Mouse (Mus musculus): ENCODE measurements at regions not wholly inside any gene's neighbourhood (a gene's known extent, or its start where the extent isn't known, plus 50 kb on each side); places are given as distances from the start of the nearest gene placed in this dataset.

GRCm38 (mm10) chr11:117567961-117568605 lies 83.9 kb downstream of the Gm11733 start:
- WGBS (ENCODE audit: insufficient replicate concordance), result 69% methylated on average over 9 of the region's 9 CpGs

GRCm38 (mm10) chr11:117568606-117568991 lies 84.4 kb downstream of the Gm11733 start:
- no peak for DNase-seq
- 58% methylated on average over 9 of the region's 9 CpGs for WGBS (ENCODE audit: insufficient replicate concordance)

More at GRCm38 (mm10) chr11:117567961-117568605, 83.9 kb downstream of the Gm11733 start:
- no peak overlapping the region for H3K27ac ChIP-seq
- no peak for ATAC-seq (ENCODE audit: low read depth)
- H3K36me3 ChIP-seq, result no peaks in the 10 kb centered on the region
- no peak overlapping the region for H3K4me2 ChIP-seq
- no peak for DNase-seq
- no peak overlapping the region for H3K4me3 ChIP-seq (replicated peaks)
- no peaks in the 10 kb centered on the region for H3K9me3 ChIP-seq (replicated peaks)
- no peak overlapping the region for H3K9ac ChIP-seq
- no peaks in the 10 kb centered on the region for H3K27me3 ChIP-seq
- 0 out of 2 replicates have a peak, but pooled peaks cover 3% of the 10 kb centered on the region for H3K4me1 ChIP-seq (replicated peaks)

GRCm38 (mm10) chr11:117569566-117570101 lies 84.5 kb upstream of the Tnrc6c start:
- no peak overlapping the region for H3K4me2 ChIP-seq
- H3K9me3 ChIP-seq (replicated peaks), result no peaks in the 10 kb centered on the region
- no peaks in the 10 kb centered on the region for H3K27me3 ChIP-seq
- DNase-seq, result no peak
- no peaks in the 10 kb centered on the region for H3K36me3 ChIP-seq
- H3K4me1 ChIP-seq (replicated peaks), result 0 out of 2 replicates have a peak, but pooled peaks cover 3% of the 10 kb centered on the region
- no peak overlapping the region for H3K4me3 ChIP-seq (replicated peaks)
- no peak for ATAC-seq (ENCODE audit: low read depth)
- WGBS (ENCODE audit: insufficient replicate concordance), result 51% methylated on average over 8 of the region's 8 CpGs
- H3K27ac ChIP-seq, result no peak overlapping the region
- no peak overlapping the region for H3K9ac ChIP-seq

More at GRCm38 (mm10) chr11:117568606-117568991, 84.4 kb downstream of the Gm11733 start:
- no peak for ATAC-seq (ENCODE audit: low read depth)
- H3K4me1 ChIP-seq (replicated peaks), result 0 out of 2 replicates have a peak, but pooled peaks cover 3% of the 10 kb centered on the region
- H3K4me3 ChIP-seq (replicated peaks), result no peak overlapping the region
- no peaks in the 10 kb centered on the region for H3K36me3 ChIP-seq
- no peaks in the 10 kb centered on the region for H3K27me3 ChIP-seq
- no peak overlapping the region for H3K27ac ChIP-seq
- no peak overlapping the region for H3K9ac ChIP-seq
- H3K9me3 ChIP-seq (replicated peaks), result no peaks in the 10 kb centered on the region
- no peak overlapping the region for H3K4me2 ChIP-seq

GRCm38 (mm10) chr11:117571858-117572257 lies 82.2 kb upstream of the Tnrc6c start:
- Histone ChIP-seq H3K27me3 (no peaks in the 10 kb centered on the region), H3K27ac (no peak overlapping the region), H3K9me3 (replicated peaks) (no peaks in the 10 kb centered on the region), H3K4me2 (no peak overlapping the region), H3K4me1 (replicated peaks) (0 out of 2 replicates have a peak, but pooled peaks cover 3% of the 10 kb centered on the region), H3K4me3 (replicated peaks) (no peak overlapping the region), H3K9ac (no peak overlapping the region), H3K36me3 (no peaks in the 10 kb centered on the region)
- WGBS (ENCODE audit: insufficient replicate concordance), result 62% methylated on average over 3 of the region's 3 CpGs
- DNase-seq, result no peak
- no peak for ATAC-seq (ENCODE audit: low read depth)

- H3K4me1 ChIP-seq (replicated peaks), result no peaks in the 10 kb centered on the region
- ATAC-seq (ENCODE audit: low read depth), result no peak
- no peaks in the 10 kb centered on the region for H3K36me3 ChIP-seq
- WGBS (ENCODE audit: insufficient replicate concordance), result 44% methylated on average over 3 of the region's 3 CpGs
- no peak overlapping the region for H3K4me2 ChIP-seq
- no peak overlapping the region for H3K4me3 ChIP-seq (replicated peaks)
- no peaks in the 10 kb centered on the region for H3K27me3 ChIP-seq
- H3K9me3 ChIP-seq (replicated peaks), result no peaks in the 10 kb centered on the region
- no peak for DNase-seq
- no peak overlapping the region for H3K27ac ChIP-seq
- H3K9ac ChIP-seq, result no peak overlapping the region
These were observed 79.4 kb upstream of the Tnrc6c start for GRCm38 (mm10) chr11:117574721-117575120.

GRCm38 (mm10) chr11:117579121-117579520 lies 75.0 kb upstream of the Tnrc6c start:
- 63% methylated on average over 2 of the region's 2 CpGs for WGBS (ENCODE audit: insufficient replicate concordance)

GRCm38 (mm10) chr11:117579720-117580119 lies 74.4 kb upstream of the Tnrc6c start:
- Histone ChIP-seq H3K4me3 (replicated peaks) (no peak overlapping the region), H3K27me3 (no peaks in the 10 kb centered on the region), H3K36me3 (no peaks in the 10 kb centered on the region), H3K27ac (no peak overlapping the region), H3K4me2 (no peak overlapping the region), H3K9me3 (replicated peaks) (no peaks in the 10 kb centered on the region), H3K9ac (no peak overlapping the region), H3K4me1 (replicated peaks) (no peaks in the 10 kb centered on the region)
- no peak for DNase-seq
- ATAC-seq (ENCODE audit: low read depth), result no peak
- 36% methylated on average over 3 of the region's 3 CpGs for WGBS (ENCODE audit: insufficient replicate concordance)

More at GRCm38 (mm10) chr11:117579121-117579520, 75.0 kb upstream of the Tnrc6c start:
- DNase-seq, result no peak
- Histone ChIP-seq H3K4me3 (replicated peaks) (no peak overlapping the region), H3K27me3 (no peaks in the 10 kb centered on the region), H3K4me1 (replicated peaks) (no peaks in the 10 kb centered on the region), H3K27ac (no peak overlapping the region), H3K9me3 (replicated peaks) (no peaks in the 10 kb centered on the region), H3K4me2 (no peak overlapping the region), H3K36me3 (no peaks in the 10 kb centered on the region), H3K9ac (no peak overlapping the region)
- no peak for ATAC-seq (ENCODE audit: low read depth)

- H3K36me3 ChIP-seq, result no peaks in the 10 kb centered on the region
- no peak overlapping the region for H3K27ac ChIP-seq
- H3K4me3 ChIP-seq (replicated peaks), result no peak overlapping the region
- H3K4me1 ChIP-seq (replicated peaks), result no peaks in the 10 kb centered on the region
- H3K9me3 ChIP-seq (replicated peaks), result no peaks in the 10 kb centered on the region
- no peak overlapping the region for H3K9ac ChIP-seq
- no peaks in the 10 kb centered on the region for H3K27me3 ChIP-seq
- no peak overlapping the region for H3K4me2 ChIP-seq
- DNase-seq, result no peak
- no peak for ATAC-seq (ENCODE audit: low read depth)
- WGBS (ENCODE audit: insufficient replicate concordance), result 72% methylated on average over 8 of the region's 8 CpGs
These were observed 70.6 kb upstream of the Tnrc6c start for GRCm38 (mm10) chr11:117583478-117583877.

- 67% methylated on average over 5 of the region's 5 CpGs for WGBS (ENCODE audit: insufficient replicate concordance)
- H3K27me3 ChIP-seq, result no peaks in the 10 kb centered on the region
- DNase-seq (no peak), ATAC-seq (ENCODE audit: low read depth) (no peak)
- no peaks in the 10 kb centered on the region for H3K4me1 ChIP-seq (replicated peaks)
- H3K9ac ChIP-seq, result no peak overlapping the region
- no peak overlapping the region for H3K4me2 ChIP-seq
- no peaks in the 10 kb centered on the region for H3K36me3 ChIP-seq
- no peak overlapping the region for H3K27ac ChIP-seq
- H3K9me3 ChIP-seq (replicated peaks), result no peaks in the 10 kb centered on the region
- no peak overlapping the region for H3K4me3 ChIP-seq (replicated peaks)
These were observed 68.5 kb upstream of the Tnrc6c start for GRCm38 (mm10) chr11:117585556-117585955.

GRCm38 (mm10) chr11:117586063-117586462 lies 68.0 kb upstream of the Tnrc6c start:
- H3K36me3 ChIP-seq, result no peaks in the 10 kb centered on the region
- H3K4me3 ChIP-seq (replicated peaks), result no peak overlapping the region
- no peaks in the 10 kb centered on the region for H3K4me1 ChIP-seq (replicated peaks)
- no peaks in the 10 kb centered on the region for H3K27me3 ChIP-seq
- ATAC-seq (ENCODE audit: low read depth), result no peak
- no peak for DNase-seq
- 47% methylated on average over 4 of the region's 4 CpGs for WGBS (ENCODE audit: insufficient replicate concordance)
- H3K27ac ChIP-seq, result no peak overlapping the region
- no peak overlapping the region for H3K9ac ChIP-seq
- no peak overlapping the region for H3K4me2 ChIP-seq
- H3K9me3 ChIP-seq (replicated peaks), result 0 out of 2 replicates have a peak, but pooled peaks cover 3% of the 10 kb centered on the region

GRCm38 (mm10) chr11:117586857-117587425 lies 67.1 kb upstream of the Tnrc6c start:
- ATAC-seq (ENCODE audit: low read depth) (no peak), DNase-seq (no peak)
- Histone ChIP-seq H3K36me3 (no peaks in the 10 kb centered on the region), H3K4me1 (replicated peaks) (no peaks in the 10 kb centered on the region), H3K9ac (no peak overlapping the region), H3K9me3 (replicated peaks) (0 out of 2 replicates have a peak, but pooled peaks cover 3% of the 10 kb centered on the region), H3K4me3 (replicated peaks) (no peak overlapping the region), H3K27me3 (no peaks in the 10 kb centered on the region), H3K27ac (no peak overlapping the region), H3K4me2 (no peak overlapping the region)
- 60% methylated on average over 7 of the region's 7 CpGs for WGBS (ENCODE audit: insufficient replicate concordance)

All from liver, embryonic 13.5 days (tissue).